Mouse (Mus musculus) CH12.LX (cell line): ENCODE measurements at regions not wholly inside any gene's neighbourhood (a gene's known extent, or its start where the extent isn't known, plus 50 kb on each side); places are given as distances from the start of the nearest gene placed in this dataset.

Experiments used
- CTCF ChIP-seq, 2 experiments: IDR thresholded peaks in 1 of 2; conservative IDR thresholded peaks in 1 of 2; 2 replicates each; pipeline ENCODE4 v1.5.1; 2011 to 2012; ENCODE audit warnings: low read depth in 2 of 2, low read length in 2 of 2, improper control_type of control experiment in 1 of 2, inconsistent platforms in 1 of 2, mild to moderate bottlenecking in 1 of 2, moderate library complexity in 1 of 2
- E2F4 ChIP-seq: IDR thresholded peaks from 2 replicates; pipeline ENCODE4 v1.6.1; 2011; ENCODE audit warnings: low read depth, low read length, improper control_type of control experiment; ENCODE audit not compliant: insufficient replicate concordance
- EP300 ChIP-seq: IDR thresholded peaks from 2 replicates; pipeline ENCODE4 v1.6.1; 2011; ENCODE audit warnings: low read length, improper control_type of control experiment
- ETS1 ChIP-seq: conservative IDR thresholded peaks from 2 replicates; pipeline ENCODE4 v1.6.1; 2012; ENCODE audit warnings: low read depth, mild to moderate bottlenecking, inconsistent platforms, low read length, improper control_type of control experiment, moderate library complexity
- MEF2A ChIP-seq: IDR thresholded peaks from 2 replicates; pipeline ENCODE4 v1.6.1; 2014; ENCODE audit warnings: low read depth, mild to moderate bottlenecking, inconsistent platforms, low read length, improper control_type of control experiment, borderline replicate concordance
- POLR2A ChIP-seq: IDR thresholded peaks from 2 replicates; pipeline ENCODE4 v1.6.1; 2011; ENCODE audit warnings: low read depth, mild to moderate bottlenecking, improper control_type of control experiment, low read length
- POLR2AphosphoS2 ChIP-seq: IDR thresholded peaks from 2 replicates; pipeline ENCODE4 v1.6.1; 2011; ENCODE audit warnings: low read depth, low read length, improper control_type of control experiment
- ZKSCAN1 ChIP-seq: IDR thresholded peaks from 2 replicates; pipeline ENCODE4 v1.6.1; 2012; ENCODE audit warnings: low read depth, inconsistent platforms, low read length, improper control_type of control experiment, borderline replicate concordance

GRCm38 (mm10) chr3:81583387-81584027, 348.9 kb upstream of the Ctso start:
- TF ChIP-seq POLR2A, result no peak
- no peak for TF ChIP-seq ETS1
- no peak for TF ChIP-seq ZKSCAN1
- TF ChIP-seq EP300, result no peak
- no peak for TF ChIP-seq E2F4
- TF ChIP-seq CTCF (conservative IDR thresholded peaks at IDR 0.05 in 1 of 2, IDR thresholded peaks at IDR 0.05 in 1 of 2; ENCODE audit: low read depth in 2 of 2, low read length in 2 of 2), result no peak
- TF ChIP-seq POLR2AphosphoS2, result no peak
- TF ChIP-seq MEF2A, result no peak
